Mouse (Mus musculus): ENCODE data around the gene Adcy6. TPM values are rescaled to one million over a fixed set of nuclear protein-coding genes. Genes with fewer than 3 reads are reported as not detected.

Gene Adcy6
- polyA plus RNA-seq, 1 experiment from 2014 or later = 9.6 TPM

DNA sequence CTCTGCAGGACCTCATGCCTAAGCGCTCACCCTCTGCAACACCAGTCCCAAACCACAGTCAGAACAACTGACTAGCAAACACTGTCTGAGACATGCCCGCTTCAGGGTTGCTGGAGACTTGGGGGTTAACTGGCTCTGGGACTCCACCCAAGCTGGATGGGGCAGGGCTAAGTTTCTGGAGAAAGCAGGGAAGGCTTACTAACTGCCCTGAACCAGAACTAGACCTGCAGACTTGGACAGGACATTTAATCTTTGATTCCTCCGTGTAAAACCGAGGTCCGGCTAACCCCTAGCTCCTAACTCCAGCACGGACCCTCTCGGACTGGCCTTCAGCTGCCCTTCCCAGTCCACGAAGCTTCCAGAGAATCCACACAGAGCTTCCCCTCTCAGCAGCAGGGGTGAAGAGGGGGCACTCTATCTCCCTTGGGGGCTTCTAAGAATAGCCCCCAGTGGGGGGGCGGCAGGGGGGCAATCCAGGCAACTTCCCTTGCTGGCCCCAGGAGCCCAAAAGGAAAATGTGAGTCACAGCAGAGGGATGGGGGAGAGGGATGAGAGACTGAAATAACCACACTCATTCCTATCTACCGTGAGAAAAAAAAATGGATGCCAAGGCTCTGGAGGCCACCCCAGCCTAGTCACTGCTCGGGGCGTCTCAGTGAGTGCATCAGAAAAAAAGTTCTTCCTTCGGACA is 7.5 kb downstream of the Adcy6 start:
- Histone ChIP-seq H3K9ac (replicated peaks; ENCODE audit: low read length) (no peak overlapping the region), H3K4me1 (ENCODE audit: control insufficient read depth, insufficient read depth, low read length) (peaks cover 7% of the 10 kb centered on the region), H3K36me3 (ENCODE audit: control insufficient read depth, insufficient read depth, low read length) (peaks cover 54% of the 10 kb centered on the region), H3K9me3 (ENCODE audit: control insufficient read depth, low read length) (no peaks in the 10 kb centered on the region), H3K4me3 (replicated peaks; ENCODE audit: low read depth, low read length) (no peak overlapping the region), H3K4me2 (ENCODE audit: low read length) (no peak overlapping the region), H3K27me3 (ENCODE audit: control insufficient read depth, insufficient read depth, low read length) (no peaks in the 10 kb centered on the region), H3K27ac (replicated peaks; ENCODE audit: low read depth, low read length) (no peak overlapping the region)
- WGBS = 66% methylated on average over 13 of the region's 13 CpGs
- ATAC-seq (ENCODE audit: low FRiP score, low TSS enrichment) (no peak), DNase-seq (no peak)

DNA sequence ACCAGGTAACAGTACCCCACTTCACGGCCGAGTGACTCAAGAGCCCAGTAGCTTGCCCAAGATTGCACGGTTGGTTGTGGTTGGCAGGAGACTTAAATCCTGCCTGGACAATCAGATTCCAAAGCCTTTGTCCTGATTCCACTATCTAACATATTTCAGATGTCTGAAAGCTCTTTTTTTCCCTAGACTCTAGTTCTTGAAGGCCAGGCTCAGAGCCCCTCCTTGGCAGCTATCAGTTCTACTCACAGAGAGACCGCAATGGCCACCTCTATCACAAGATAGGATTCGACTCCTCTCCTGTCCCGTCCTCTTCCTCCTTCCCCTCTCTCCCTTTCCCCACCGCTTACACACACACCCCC is 8.1 kb downstream of the Adcy6 start:
- Histone ChIP-seq H3K9me3 (ENCODE audit: control insufficient read depth, low read length) (no peaks in the 10 kb centered on the region), H3K4me1 (ENCODE audit: control insufficient read depth, insufficient read depth, low read length) (peaks cover 2% of the 10 kb centered on the region), H3K9ac (replicated peaks; ENCODE audit: low read length) (no peak overlapping the region), H3K4me3 (replicated peaks; ENCODE audit: low read depth, low read length) (no peak overlapping the region), H3K27ac (replicated peaks; ENCODE audit: low read depth, low read length) (no peak overlapping the region), H3K36me3 (ENCODE audit: control insufficient read depth, insufficient read depth, low read length) (peaks cover 60% of the 10 kb centered on the region), H3K27me3 (ENCODE audit: control insufficient read depth, insufficient read depth, low read length) (no peaks in the 10 kb centered on the region), H3K4me2 (ENCODE audit: low read length) (no peak overlapping the region)
- DNase-seq (no peak), ATAC-seq (ENCODE audit: low FRiP score, low TSS enrichment) (no peak)
- 77% methylated on average over 7 of the region's 7 CpGs for WGBS

DNA sequence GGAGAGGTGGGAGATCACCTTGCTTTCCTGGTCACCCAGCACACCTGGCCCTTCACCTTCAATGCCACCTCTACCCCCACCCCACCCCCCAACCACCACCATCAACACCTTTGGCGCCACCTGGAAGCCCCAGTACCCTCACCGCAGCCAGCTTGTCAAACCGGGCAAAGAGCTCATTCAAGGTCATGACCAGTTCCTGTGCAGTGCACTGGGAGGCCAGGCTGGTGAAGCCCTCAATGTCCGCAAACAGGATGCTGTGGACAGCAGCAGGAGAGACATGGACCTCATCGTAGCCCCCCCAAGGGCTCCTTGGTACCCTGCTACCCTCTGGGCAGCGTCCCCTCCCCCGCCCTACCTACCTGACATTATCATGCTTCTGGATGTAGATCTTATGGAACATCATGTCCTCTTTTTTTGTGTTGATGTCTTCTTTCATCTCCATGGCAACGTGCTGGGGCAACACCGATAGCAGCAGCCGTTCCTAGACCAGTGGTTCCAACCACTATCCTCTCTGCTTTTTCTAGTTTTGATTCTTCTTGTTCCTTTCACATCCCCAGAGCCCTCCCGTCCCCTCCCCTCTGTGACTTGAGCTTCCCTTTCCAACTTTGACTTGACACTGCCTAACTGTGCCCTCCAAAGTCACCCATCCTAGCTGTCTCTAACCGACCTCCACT is 9.7 kb downstream of the Adcy6 start:
- Histone ChIP-seq H3K9me3 (ENCODE audit: control insufficient read depth, low read length) (no peaks in the 10 kb centered on the region), H3K4me2 (ENCODE audit: low read length) (no peak overlapping the region), H3K4me1 (ENCODE audit: control insufficient read depth, insufficient read depth, low read length) (no peaks in the 10 kb centered on the region), H3K4me3 (replicated peaks; ENCODE audit: low read depth, low read length) (no peak overlapping the region), H3K27ac (replicated peaks; ENCODE audit: low read depth, low read length) (no peak overlapping the region), H3K36me3 (ENCODE audit: control insufficient read depth, insufficient read depth, low read length) (peaks cover 76% of the 10 kb centered on the region), H3K27me3 (ENCODE audit: control insufficient read depth, insufficient read depth, low read length) (no peaks in the 10 kb centered on the region), H3K9ac (replicated peaks; ENCODE audit: low read length) (no peak overlapping the region)
- DNase-seq (no peak), ATAC-seq (ENCODE audit: low FRiP score, low TSS enrichment) (no peak)
- 81% methylated on average over 12 of the region's 12 CpGs for WGBS

DNA sequence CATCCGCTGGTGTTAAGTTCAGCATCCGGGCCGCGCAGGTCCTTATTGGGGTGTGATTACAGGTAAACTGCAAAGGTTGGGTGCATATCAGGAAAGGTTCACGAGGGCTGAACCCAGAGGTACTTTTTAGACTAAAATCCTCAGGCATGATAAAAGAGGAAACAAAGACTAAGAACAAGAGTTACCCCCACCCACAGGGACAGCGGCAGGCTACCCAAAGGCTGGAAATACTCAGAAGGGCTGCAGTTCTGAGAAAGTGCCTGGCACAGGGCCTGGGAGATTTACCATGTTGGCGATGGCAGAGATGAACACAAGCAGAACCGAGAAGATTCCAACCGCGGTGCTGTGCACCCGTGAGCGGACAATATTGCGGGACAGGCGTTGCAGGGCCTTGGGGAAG is 13.3 kb downstream of the Adcy6 start:
- H3K9ac ChIP-seq (replicated peaks; ENCODE audit: low read length) = no peak overlapping the region
- peaks cover 91% of the 10 kb centered on the region for H3K36me3 ChIP-seq (ENCODE audit: control insufficient read depth, insufficient read depth, low read length)
- DNase-seq = no peak
- no peaks in the 10 kb centered on the region for H3K4me1 ChIP-seq (ENCODE audit: control insufficient read depth, insufficient read depth, low read length)
- ATAC-seq (ENCODE audit: low FRiP score, low TSS enrichment) = no peak
- no peak overlapping the region for H3K4me3 ChIP-seq (replicated peaks; ENCODE audit: low read depth, low read length)
- no peaks in the 10 kb centered on the region for H3K27me3 ChIP-seq (ENCODE audit: control insufficient read depth, insufficient read depth, low read length)
- H3K4me2 ChIP-seq (ENCODE audit: low read length) = no peak overlapping the region
- H3K9me3 ChIP-seq (ENCODE audit: control insufficient read depth, low read length) = no peaks in the 10 kb centered on the region
- H3K27ac ChIP-seq (replicated peaks; ENCODE audit: low read depth, low read length) = no peak overlapping the region
- 94% methylated on average over 14 of the region's 14 CpGs for WGBS

DNA sequence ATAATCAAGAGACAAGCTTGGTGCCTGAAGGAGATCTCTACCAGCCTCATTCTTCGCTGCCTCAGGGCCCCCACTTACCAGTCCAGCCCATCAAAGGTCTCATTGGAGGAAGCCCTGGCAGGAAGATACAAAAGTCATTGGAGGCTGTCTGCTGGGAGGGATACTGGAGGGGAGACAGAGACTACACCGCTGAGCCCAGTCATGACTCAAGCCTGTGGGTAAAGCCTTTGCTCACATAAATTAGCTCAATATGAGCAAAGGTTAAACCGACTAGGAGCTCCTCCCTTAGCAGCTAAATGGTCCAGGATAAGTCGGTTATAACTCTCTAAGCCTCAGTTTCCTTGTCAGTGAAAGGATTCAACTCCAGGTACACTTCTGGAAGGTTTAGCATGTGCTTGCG is 14.8 kb downstream of the Adcy6 start:
- Histone ChIP-seq H3K9me3 (ENCODE audit: control insufficient read depth, low read length) (no peaks in the 10 kb centered on the region), H3K9ac (replicated peaks; ENCODE audit: low read length) (no peak overlapping the region), H3K4me1 (ENCODE audit: control insufficient read depth, insufficient read depth, low read length) (no peaks in the 10 kb centered on the region), H3K4me3 (replicated peaks; ENCODE audit: low read depth, low read length) (no peak overlapping the region), H3K36me3 (ENCODE audit: control insufficient read depth, insufficient read depth, low read length) (peaks cover 92% of the 10 kb centered on the region), H3K4me2 (ENCODE audit: low read length) (no peak overlapping the region), H3K27ac (replicated peaks; ENCODE audit: low read depth, low read length) (no peak overlapping the region), H3K27me3 (ENCODE audit: control insufficient read depth, insufficient read depth, low read length) (no peaks in the 10 kb centered on the region)
- ATAC-seq (ENCODE audit: low FRiP score, low TSS enrichment) (no peak), DNase-seq (no peak)
- 93% methylated on average over 5 of the region's 5 CpGs for WGBS

DNA sequence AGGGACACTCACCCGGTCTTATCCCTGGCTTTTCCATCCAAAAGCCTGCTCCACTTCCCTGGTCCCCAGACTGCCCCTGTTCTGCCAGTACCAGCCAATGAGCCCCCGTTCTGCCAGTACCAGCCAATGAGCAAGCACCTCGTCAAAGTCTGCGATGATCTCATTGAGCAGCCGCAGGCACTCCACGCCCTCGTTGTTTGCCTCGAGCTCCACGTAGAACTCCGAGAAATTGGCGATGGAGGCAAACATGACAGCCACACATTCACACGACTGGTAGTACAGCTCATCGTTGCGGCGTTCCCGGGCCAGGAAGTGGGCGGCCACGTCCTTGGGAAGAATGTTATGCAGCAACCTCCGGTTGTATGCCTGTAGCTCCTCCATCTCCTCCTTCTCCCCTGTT is 15.7 kb downstream of the Adcy6 start:
- H3K4me3 ChIP-seq (replicated peaks; ENCODE audit: low read depth, low read length) = no peak overlapping the region
- ATAC-seq (ENCODE audit: low FRiP score, low TSS enrichment) = no peak
- no peak overlapping the region for H3K27ac ChIP-seq (replicated peaks; ENCODE audit: low read depth, low read length)
- H3K9ac ChIP-seq (replicated peaks; ENCODE audit: low read length) = no peak overlapping the region
- no peak for DNase-seq
- 86% methylated on average over 19 of the region's 19 CpGs for WGBS
- H3K4me2 ChIP-seq (ENCODE audit: low read length) = no peak overlapping the region
- peaks cover 92% of the 10 kb centered on the region for H3K36me3 ChIP-seq (ENCODE audit: control insufficient read depth, insufficient read depth, low read length)
- H3K9me3 ChIP-seq (ENCODE audit: control insufficient read depth, low read length) = no peaks in the 10 kb centered on the region
- H3K27me3 ChIP-seq (ENCODE audit: control insufficient read depth, insufficient read depth, low read length) = no peaks in the 10 kb centered on the region
- no peaks in the 10 kb centered on the region for H3K4me1 ChIP-seq (ENCODE audit: control insufficient read depth, insufficient read depth, low read length)

DNA sequence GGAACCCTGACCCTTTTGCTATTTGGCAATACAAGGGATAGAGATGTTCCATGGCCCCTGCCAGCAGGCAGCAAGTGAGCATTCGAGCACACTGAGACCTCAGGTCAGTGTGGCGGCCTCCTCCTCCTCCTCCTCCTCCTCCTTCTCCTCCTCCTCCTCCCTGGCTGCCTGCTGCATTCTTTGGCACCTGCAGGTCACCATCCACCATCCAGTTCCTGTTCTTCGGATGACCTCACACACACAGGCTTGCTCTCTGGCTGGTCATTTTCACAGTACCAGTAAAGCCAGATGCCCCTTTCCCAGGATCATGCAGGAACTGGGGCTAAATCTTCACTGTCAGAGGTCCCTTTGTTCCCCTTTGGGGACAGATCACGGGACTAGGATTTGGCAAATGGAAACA is 18.5 kb downstream of the Adcy6 start:
- ATAC-seq (ENCODE audit: low FRiP score, low TSS enrichment) = no peak
- Histone ChIP-seq H3K27ac (replicated peaks; ENCODE audit: low read depth, low read length) (no peak overlapping the region), H3K4me3 (replicated peaks; ENCODE audit: low read depth, low read length) (no peak overlapping the region), H3K4me2 (ENCODE audit: low read length) (no peak overlapping the region), H3K36me3 (ENCODE audit: control insufficient read depth, insufficient read depth, low read length) (peaks cover 69% of the 10 kb centered on the region), H3K9ac (replicated peaks; ENCODE audit: low read length) (no peak overlapping the region), H3K9me3 (ENCODE audit: control insufficient read depth, low read length) (no peaks in the 10 kb centered on the region), H3K27me3 (ENCODE audit: control insufficient read depth, insufficient read depth, low read length) (no peaks in the 10 kb centered on the region), H3K4me1 (ENCODE audit: control insufficient read depth, insufficient read depth, low read length) (no peaks in the 10 kb centered on the region)
- WGBS = 70% methylated on average over 4 of the region's 4 CpGs
- no peak for DNase-seq

DNA sequence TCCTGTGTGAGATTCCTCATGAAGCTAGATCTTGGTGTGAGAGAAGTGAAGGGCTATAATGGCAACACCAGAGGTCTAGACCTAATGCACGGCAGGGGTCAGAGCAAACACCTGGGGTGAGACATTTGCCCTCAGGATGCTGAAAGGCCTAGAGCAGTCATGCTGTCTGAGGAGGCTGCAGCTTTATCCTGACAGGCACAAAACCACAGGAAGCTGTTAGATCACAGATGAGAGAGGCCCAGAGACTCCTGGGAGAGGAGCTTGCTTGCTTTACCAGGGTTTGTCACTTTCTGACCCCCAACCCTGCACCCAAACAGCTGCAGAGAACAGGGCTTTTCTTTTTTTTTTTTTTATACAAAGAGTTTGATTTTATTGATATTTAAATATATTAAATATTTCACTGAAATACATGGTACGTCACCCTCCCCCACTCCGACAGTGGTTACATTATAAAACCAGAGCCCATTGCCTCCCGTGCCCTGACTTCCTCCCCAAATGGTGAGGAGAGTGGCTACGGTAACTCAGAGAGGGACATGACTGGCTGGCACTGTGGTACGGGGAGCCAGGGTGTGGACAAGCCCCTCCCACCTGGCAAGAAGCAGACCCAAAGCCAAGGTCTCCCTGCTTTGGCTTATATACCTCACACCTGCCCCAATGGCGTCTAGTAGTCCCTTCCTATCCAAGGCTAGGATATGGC is 20.1 kb downstream of the Adcy6 start:
- Histone ChIP-seq H3K4me2 (ENCODE audit: low read length) (no peak overlapping the region), H3K4me1 (ENCODE audit: control insufficient read depth, insufficient read depth, low read length) (no peaks in the 10 kb centered on the region), H3K36me3 (ENCODE audit: control insufficient read depth, insufficient read depth, low read length) (peaks cover 53% of the 10 kb centered on the region), H3K9me3 (ENCODE audit: control insufficient read depth, low read length) (no peaks in the 10 kb centered on the region), H3K4me3 (replicated peaks; ENCODE audit: low read depth, low read length) (no peak overlapping the region), H3K27me3 (ENCODE audit: control insufficient read depth, insufficient read depth, low read length) (no peaks in the 10 kb centered on the region), H3K9ac (replicated peaks; ENCODE audit: low read length) (no peak overlapping the region), H3K27ac (replicated peaks; ENCODE audit: low read depth, low read length) (no peak overlapping the region)
- 81% methylated on average over 7 of the region's 7 CpGs for WGBS
- no peak for DNase-seq
- no peak for ATAC-seq (ENCODE audit: low FRiP score, low TSS enrichment)

DNA sequence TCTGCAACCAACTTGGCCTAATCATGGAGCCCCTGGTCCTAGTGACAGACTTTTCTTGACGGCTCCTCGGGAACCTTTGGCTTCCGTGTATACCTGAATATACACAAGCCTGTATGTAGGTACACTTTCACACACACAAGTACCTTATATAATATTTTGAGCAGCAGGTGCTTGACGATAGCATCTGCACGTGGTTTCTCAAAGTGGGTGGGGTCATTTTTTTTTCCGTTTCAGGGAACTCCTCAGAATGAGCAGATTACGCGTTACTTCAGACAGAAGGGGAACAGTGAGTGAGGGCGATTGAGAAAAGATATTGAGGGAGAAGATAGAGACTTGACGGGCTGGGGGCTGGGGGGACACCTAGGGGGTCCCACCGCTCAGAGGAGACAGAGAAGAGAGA is 22.1 kb downstream of the Adcy6 start:
- Histone ChIP-seq H3K4me2 (ENCODE audit: low read length) (no peak overlapping the region), H3K36me3 (ENCODE audit: control insufficient read depth, insufficient read depth, low read length) (peaks cover 33% of the 10 kb centered on the region), H3K27me3 (ENCODE audit: control insufficient read depth, insufficient read depth, low read length) (no peaks in the 10 kb centered on the region), H3K9me3 (ENCODE audit: control insufficient read depth, low read length) (no peaks in the 10 kb centered on the region), H3K9ac (replicated peaks; ENCODE audit: low read length) (no peak overlapping the region), H3K27ac (replicated peaks; ENCODE audit: low read depth, low read length) (no peak overlapping the region), H3K4me1 (ENCODE audit: control insufficient read depth, insufficient read depth, low read length) (no peaks in the 10 kb centered on the region), H3K4me3 (replicated peaks; ENCODE audit: low read depth, low read length) (no peak overlapping the region)
- no peak for ATAC-seq (ENCODE audit: low FRiP score, low TSS enrichment)
- DNase-seq = no peak
- 91% methylated on average over 11 of the region's 11 CpGs for WGBS
